Mouse (Mus musculus): Measurements from ENCODE around the gene Draxin. TPM values are rescaled to one million over a fixed set of nuclear protein-coding genes. Genes with fewer than 3 reads are reported as not detected.

The Draxin gene
- total RNA-seq, 2 experiments from 2014 or later, result 0.46 to 1.2 TPM

Small RNA genes lying within 50 kb of the gene (microRNA-seq; reads per million reads assigned to microRNA genes)
- 0 reads per million in 2 experiments for gene Mir7022

Other genes starting within 250 kb of the Draxin start
- gene Mfn2, start 226.0 kb downstream of the Draxin start, total RNA-seq (2021), result 100 to 1,000 TPM; 184 TPM
- gene Plod1, start 193.9 kb downstream of the Draxin start, total RNA-seq (2021), result 10 to 100 TPM; 20.3 to 21.8 TPM
- 10 to 100 TPM; 26.8 to 30.6 TPM for gene 2510039O18Rik, start 189.8 kb downstream of the Draxin start, total RNA-seq (2021)
- gene Nppb, start 144.9 kb downstream of the Draxin start, total RNA-seq (2021), result not detected
- gene Nppa, start 130.0 kb downstream of the Draxin start, total RNA-seq (2021), result 1 to 10 TPM in 1 of 2 experiments, under 1 TPM in 1; 0.53 to 1.3 TPM
- gene Clcn6, start 91.9 kb downstream of the Draxin start, total RNA-seq (2021), result 10 to 100 TPM; 60.1 to 61.1 TPM
- gene Mthfr, start 91.6 kb downstream of the Draxin start, total RNA-seq (2021), result 10 to 100 TPM; 24.9 to 28.3 TPM
- 1 to 10 TPM; 5.8 to 8.1 TPM for gene Agtrap, start 42.7 kb downstream of the Draxin start, total RNA-seq (2021)
- gene Mad2l2, start 314 bp downstream of the Draxin start, total RNA-seq (2021), result 10 to 100 TPM; 10.1 to 16.2 TPM
- 10 to 100 TPM; 25.7 to 29.4 TPM for gene Fbxo6, start 21.4 kb upstream of the Draxin start, total RNA-seq (2021)
- 100 to 1,000 TPM; 101 to 105 TPM for gene Fbxo44, start 29.8 kb upstream of the Draxin start, total RNA-seq (2021)
- 10 to 100 TPM; 45.6 to 55.4 TPM for gene Fbxo2, start 29.9 kb upstream of the Draxin start, total RNA-seq (2021)
- 10 to 100 TPM; 23.0 to 24.8 TPM for gene Disp3, start 157.3 kb upstream of the Draxin start, total RNA-seq (2021)

Measured in left cerebral cortex, postnatal 14 days (tissue).